In the genomic region with DNA sequence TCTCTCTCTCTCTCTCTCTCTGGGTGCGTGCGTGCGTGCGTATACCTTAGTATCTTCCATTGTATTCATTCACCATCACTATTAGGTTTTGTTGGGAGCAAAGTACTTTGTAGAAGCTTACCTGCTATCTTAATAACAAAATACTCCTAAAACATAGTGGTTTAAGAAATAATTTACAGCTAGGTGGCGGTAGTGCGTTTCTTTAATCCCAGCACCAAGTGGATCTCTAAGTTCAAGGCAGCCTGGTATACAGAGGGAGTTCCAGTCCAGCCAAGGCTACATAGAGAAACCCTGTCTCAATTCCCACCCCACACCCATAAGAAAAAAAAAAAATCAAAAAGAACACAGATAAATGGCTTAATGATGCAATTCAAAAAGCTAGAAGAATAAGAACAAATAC, we compare ENCODE assay signal across 8 mouse cellular contexts. TPM values are rescaled to one million over a fixed set of nuclear protein-coding genes. Genes with fewer than 3 reads are reported as not detected.
DNase-seq lines count a peak whose midpoint lies in the region; ATAC-seq lines count a peak whose summit lies in the region.

No protein-coding gene starts in this region.

- H3K4me2 ChIP-seq in kidney, embryonic 14.5 days (replicated peaks; ENCODE audit: low read depth, low read length), result no peak overlapping the region

- H3K9ac ChIP-seq in kidney, embryonic 14.5 days (ENCODE audit: low read depth, low read length), result no peak overlapping the region

- ATAC-seq in kidney, embryonic 14.5 days (ENCODE audit: low FRiP score, low TSS enrichment), result no peak

- 85% methylated on average over 6 of the region's 6 CpGs for WGBS in kidney, embryonic 14.5 days
- 78% methylated on average over 6 of the region's 6 CpGs for WGBS in heart, embryonic 10.5 days

- peaks cover 3% of the 10 kb centered on the region; the same call in 1 of the 2 replicates for H3K9me3 ChIP-seq in kidney, embryonic 14.5 days (ENCODE audit: control insufficient read depth, low read length)
- H3K9me3 ChIP-seq in heart, embryonic 10.5 days, result no peaks in the 10 kb centered on the region

- no peaks in the 10 kb centered on the region for H3K4me1 ChIP-seq in kidney, embryonic 14.5 days (ENCODE audit: control insufficient read depth, insufficient read depth, low read length)
- no peaks in the 10 kb centered on the region for H3K4me1 ChIP-seq in heart, embryonic 10.5 days

- DNase-seq in kidney, adult 9 months, result peak; percentile 82
- DNase-seq in CD4-positive, CD25-positive, alpha-beta regulatory T cell, adult 2 months (ENCODE audit: low read depth, low spot score), result peak; percentile 85
- peak; percentile 72 for DNase-seq in MEL-GATA-1-ER (ENCODE audit: extremely low read depth, low read depth)
- DNase-seq in heart, embryonic 10.5 days (ENCODE audit: low spot score), result peak; percentile 17
- peak; percentile 87 for DNase-seq in splenic B cell, adult 2 months (ENCODE audit: low read depth, low spot score)
- no peak for DNase-seq in testis, postnatal 10 days (ENCODE audit: low spot score)
- DNase-seq in right cerebral cortex, postnatal 14 days, result no peak

- H3K36me3 ChIP-seq in kidney, embryonic 14.5 days (ENCODE audit: control insufficient read depth, insufficient read depth, low read length), result peaks cover 17% of the 10 kb centered on the region; the same call in 1 of the 2 replicates
- peaks cover 42% of the 10 kb centered on the region for H3K36me3 ChIP-seq in heart, embryonic 10.5 days
- no peaks in the 10 kb centered on the region for H3K36me3 ChIP-seq in splenic B cell, adult 2 months (ENCODE audit: control insufficient read depth, insufficient read depth, low read length, poor library complexity, severe bottlenecking)

- no peaks in the 10 kb centered on the region for H3K27me3 ChIP-seq in kidney, embryonic 14.5 days (ENCODE audit: control insufficient read depth, insufficient read depth, low read length)
- H3K27me3 ChIP-seq in heart, embryonic 10.5 days (ENCODE audit: insufficient read depth, poor library complexity, severe bottlenecking), result no peaks in the 10 kb centered on the region
- H3K27me3 ChIP-seq in splenic B cell, adult 2 months (ENCODE audit: control insufficient read depth, insufficient read depth, low read length, poor library complexity, severe bottlenecking), result no peaks in the 10 kb centered on the region

- no peak overlapping the region for H3K4me3 ChIP-seq in kidney, embryonic 14.5 days (ENCODE audit: low read length)
- H3K4me3 ChIP-seq in heart, embryonic 10.5 days, result no peak overlapping the region

- no peak overlapping the region for H3K27ac ChIP-seq in kidney, embryonic 14.5 days (ENCODE audit: low read depth, low read length)
- no peak overlapping the region for H3K27ac ChIP-seq in heart, embryonic 10.5 days

RNA-seq across cellular contexts. Expression of gene Tfcp2, which starts 13.9 kb away (rescaled TPM):
- 17.7 and 32.9 TPM in 2 replicates for polyA plus RNA-seq in kidney, embryonic 14.5 days (2014; fragmentation: Nextera tagmentation; extraction: Ambion mirVana)
- 22.4 TPM in 2 replicates for polyA plus RNA-seq in heart, embryonic 10.5 days (2016; fragmentation: Nextera tagmentation; extraction: Ambion mirVana)

RNA-seq across cellular contexts. Expression of gene Csrnp2, which starts 42.6 kb away (rescaled TPM):
- polyA plus RNA-seq in kidney, embryonic 14.5 days (2014; fragmentation: Nextera tagmentation; extraction: Ambion mirVana), result 14.5 and 18.6 TPM in 2 replicates
- 11.6 and 13.6 TPM in 2 replicates for polyA plus RNA-seq in heart, embryonic 10.5 days (2016; fragmentation: Nextera tagmentation; extraction: Ambion mirVana)

Comparison
In these comparisons a context has a peak if more than half of its experiments do, and no peak if none do; other contexts are left out.
1. DNase-seq: peak in kidney, adult 9 months (single experiment), CD4-positive, CD25-positive, alpha-beta regulatory T cell, adult 2 months (single experiment), MEL-GATA-1-ER (single experiment), heart, embryonic 10.5 days (single experiment) and splenic B cell, adult 2 months (single experiment); none in testis, postnatal 10 days (single experiment) and right cerebral cortex, postnatal 14 days (single experiment).